Mouse (Mus musculus): Measurements from ENCODE around the gene Rbm31y. TPM values are rescaled to one million over a fixed set of nuclear protein-coding genes. Genes with fewer than 3 reads are reported as not detected.
"Not testable (repeated sequence)": the region's sequence is repeated elsewhere in the genome, so short reads cannot be mapped to it uniquely, and the experiment has no call there.

Gene Rbm31y
- total RNA-seq (2021) = not detected

DNA sequence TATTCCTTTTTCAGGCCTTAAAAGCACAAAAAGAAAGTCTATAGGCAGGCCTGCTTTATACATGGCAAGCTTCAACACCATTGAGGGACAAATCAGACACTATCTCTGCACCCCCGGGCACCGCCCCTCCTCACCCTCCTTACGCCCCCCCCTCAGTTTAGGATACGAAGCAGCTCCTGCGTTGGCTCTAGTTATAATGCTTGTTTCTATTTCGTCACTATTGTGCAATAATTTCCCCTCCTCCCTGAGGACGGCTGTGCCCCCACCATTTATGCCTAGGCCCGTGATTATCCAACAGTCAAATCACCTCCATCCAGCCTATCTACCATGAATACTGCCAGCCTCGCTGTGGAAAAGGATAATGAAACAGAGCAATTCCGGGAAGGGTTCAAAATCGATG, at the start of gene Rbm31y:
Gene Rbm31y, plus strand, starts transcription at position 301 of the 400 bp plus-strand sequence.
- DNase-seq; intact Hi-C loops (cut with DNase I): not testable (repeated sequence)

Data from heart, postnatal 36 days (tissue).